10 mouse cellular contexts compared by ENCODE assay signal in the genomic region with DNA sequence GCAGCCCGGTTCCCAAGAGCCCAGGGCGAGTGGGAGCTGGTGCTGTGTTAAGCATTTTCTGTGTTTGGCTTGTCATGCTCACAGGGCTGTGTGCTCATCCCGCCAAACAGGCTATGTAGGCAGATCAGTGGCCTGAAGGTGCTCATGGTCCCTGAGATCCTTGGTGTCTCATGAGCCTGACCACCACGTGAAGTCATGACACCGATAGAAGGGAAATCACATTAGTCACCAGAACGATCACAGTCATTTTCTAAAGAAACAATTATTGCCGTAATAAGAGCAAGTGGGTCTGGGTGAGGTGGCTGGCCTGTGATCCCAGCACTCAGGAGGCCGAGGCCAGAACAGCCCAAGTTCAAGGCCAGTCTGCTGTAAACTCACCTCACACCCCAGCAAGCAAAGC. TPM values are rescaled to one million over a fixed set of nuclear protein-coding genes. Genes with fewer than 3 reads are reported as not detected.
DNase-seq lines count a peak whose midpoint lies in the region; ATAC-seq and TF ChIP-seq lines count a peak whose summit lies in the region.
"Had no signal": no experiment of that assay in that cellular context is flagged by ENCODE, and none has a peak within 500 bp of the region (broad histone marks: within the 10 kb centered on the region; RNA-seq: fewer than 3 reads in every experiment).

No protein-coding gene starts in this region.

- no peaks in the 10 kb centered on the region for H3K27me3 ChIP-seq in embryonic facial prominence, embryonic 14.5 days (replicated peaks; ENCODE audit: control insufficient read depth, insufficient read depth, low read length)
- H3K27me3 ChIP-seq in intestine, embryonic 14.5 days (replicated peaks; ENCODE audit: control insufficient read depth, insufficient read depth, low read length), result no peaks in the 10 kb centered on the region
- H3K27me3 ChIP-seq in neural tube, embryonic 12.5 days (replicated peaks), result no peaks in the 10 kb centered on the region

- peaks cover 22% of the 10 kb centered on the region for H3K36me3 ChIP-seq in embryonic facial prominence, embryonic 14.5 days (ENCODE audit: control insufficient read depth, insufficient read depth, low read length)
- peaks cover 27% of the 10 kb centered on the region for H3K36me3 ChIP-seq in intestine, embryonic 14.5 days (ENCODE audit: control insufficient read depth, insufficient read depth, low read length)
- peaks cover 18% of the 10 kb centered on the region for H3K36me3 ChIP-seq in neural tube, embryonic 12.5 days

- peak overlapping the region; percentile 86 for H3K27ac ChIP-seq in left cerebral cortex, adult 2 months
- H3K27ac ChIP-seq in embryonic facial prominence, embryonic 14.5 days (replicated peaks; ENCODE audit: low read depth, low read length), result peak overlapping the region; percentile 72
- H3K27ac ChIP-seq in intestine, embryonic 14.5 days (ENCODE audit: low read depth), result peak overlapping the region; percentile 83
- peak overlapping the region; percentile 3; the same call in 1 of the 2 replicates for H3K27ac ChIP-seq in neural tube, embryonic 12.5 days

- H3K4me3 ChIP-seq in left cerebral cortex, adult 2 months, result no peak overlapping the region
- no peak overlapping the region for H3K4me3 ChIP-seq in embryonic facial prominence, embryonic 14.5 days (ENCODE audit: low read depth, low read length)
- H3K4me3 ChIP-seq in intestine, embryonic 14.5 days (ENCODE audit: low read depth, low read length), result no peak overlapping the region
- no peak overlapping the region for H3K4me3 ChIP-seq in neural tube, embryonic 12.5 days

- no peak for ATAC-seq in embryonic facial prominence, embryonic 14.5 days (ENCODE audit: low read depth)
- no peak for ATAC-seq in intestine, embryonic 14.5 days (replicated peaks; ENCODE audit: low FRiP score, low TSS enrichment, low read depth)
- ATAC-seq in neural tube, embryonic 12.5 days (ENCODE audit: low FRiP score, low read depth), result no peak

- no peak for DNase-seq in left cerebral cortex, adult 2 months (ENCODE audit: extremely low spot score in 1 of 2, low spot score in 2 of 2)
- DNase-seq in left cerebral cortex, adult 18-20 months (ENCODE audit: low spot score in 2 of 2), result no peak
- no peak for DNase-seq in embryonic facial prominence, embryonic 14.5 days (ENCODE audit: low spot score)
- DNase-seq in intestine, embryonic 14.5 days (ENCODE audit: low spot score), result no peak
- no peak for DNase-seq in layer of hippocampus, adult 8-10 months (ENCODE audit: low spot score in 2 of 2)
- no peak for DNase-seq in spleen, postnatal 14 days (ENCODE audit: low spot score in 2 of 2)
- DNase-seq in left cerebral cortex, postnatal 10 days (ENCODE audit: extremely low spot score in 1 of 2, low spot score in 2 of 2), result no peak
- DNase-seq: layer of hippocampus, postnatal 36 days; thymus, postnatal 36 days had no signal

- no peak overlapping the region for H3K9ac ChIP-seq in embryonic facial prominence, embryonic 14.5 days (ENCODE audit: low read depth, low read length)
- no peak overlapping the region for H3K9ac ChIP-seq in intestine, embryonic 14.5 days (ENCODE audit: low read length)
- H3K9ac ChIP-seq in neural tube, embryonic 12.5 days, result no peak overlapping the region

- intact Hi-C loops in left cerebral cortex, adult 2 months (cut with DNase I), result no loop called here
- intact Hi-C loops in left cerebral cortex, postnatal 10 days (cut with DNase I), result no loop called here

- no peak for TF ChIP-seq CTCF in left cerebral cortex, adult 2 months (IDR thresholded peaks at IDR 0.05)

- WGBS in embryonic facial prominence, embryonic 14.5 days, result 63% methylated on average over 8 of the region's 8 CpGs
- 45% methylated on average over 8 of the region's 8 CpGs for WGBS in intestine, embryonic 14.5 days
- WGBS in neural tube, embryonic 12.5 days, result 46% methylated on average over 8 of the region's 8 CpGs

- H3K9me3 ChIP-seq in embryonic facial prominence, embryonic 14.5 days (ENCODE audit: control insufficient read depth, low read length), result no peaks in the 10 kb centered on the region
- H3K9me3 ChIP-seq in intestine, embryonic 14.5 days (ENCODE audit: control insufficient read depth, low read length), result no peaks in the 10 kb centered on the region
- H3K9me3 ChIP-seq in neural tube, embryonic 12.5 days, result no peaks in the 10 kb centered on the region

- H3K4me1 ChIP-seq in embryonic facial prominence, embryonic 14.5 days (ENCODE audit: control insufficient read depth, insufficient read depth, low read length), result peaks cover 14% of the 10 kb centered on the region
- H3K4me1 ChIP-seq in intestine, embryonic 14.5 days (replicated peaks; ENCODE audit: control insufficient read depth, insufficient read depth, low read length), result peaks cover 33% of the 10 kb centered on the region
- H3K4me1 ChIP-seq in neural tube, embryonic 12.5 days, result peaks cover 30% of the 10 kb centered on the region

- H3K4me2 ChIP-seq in embryonic facial prominence, embryonic 14.5 days (ENCODE audit: low read depth, low read length), result no peak overlapping the region
- no peak overlapping the region for H3K4me2 ChIP-seq in intestine, embryonic 14.5 days (ENCODE audit: low read length)
- no peak overlapping the region for H3K4me2 ChIP-seq in neural tube, embryonic 12.5 days (replicated peaks)

RNA-seq across cellular contexts. Expression of a gene that starts 31.5 kb away (rescaled TPM):
- 10 to 100 TPM; 24.4 to 31.4 TPM for total RNA-seq in left cerebral cortex, adult 2 months (2021)
- total RNA-seq in left cerebral cortex, adult 18-20 months (2021), result 10 to 100 TPM; 29.6 to 35.3 TPM
- 38.4 and 39.0 TPM in 2 replicates for polyA plus RNA-seq in embryonic facial prominence, embryonic 14.5 days (2014; fragmentation: Nextera tagmentation; extraction: Ambion mirVana)
- polyA plus RNA-seq in intestine, embryonic 14.5 days (2014; fragmentation: Nextera tagmentation; extraction: Ambion mirVana), result 22.3 and 25.2 TPM in 2 replicates
- 39.6 and 40.3 TPM in 2 replicates for polyA plus RNA-seq in neural tube, embryonic 12.5 days (2016; fragmentation: Nextera tagmentation; extraction: Ambion mirVana)
- total RNA-seq in layer of hippocampus, adult 8-10 months (2022), result 10 to 100 TPM; 21.8 to 39.3 (median 32.1) TPM
- 10 to 100 TPM; 26.0 to 26.6 TPM for total RNA-seq in left cerebral cortex, postnatal 10 days (2021)

RNA-seq across cellular contexts. Expression of a gene that starts 53.9 kb away (rescaled TPM):
- 100 to 1,000 TPM; 110 to 129 TPM for total RNA-seq in left cerebral cortex, adult 2 months (2021)
- total RNA-seq in left cerebral cortex, adult 18-20 months (2021), result 100 to 1,000 TPM; 114 to 120 TPM
- polyA plus RNA-seq in embryonic facial prominence, embryonic 14.5 days (2014; fragmentation: Nextera tagmentation; extraction: Ambion mirVana), result 224 and 237 TPM in 2 replicates
- 259 and 272 TPM in 2 replicates for polyA plus RNA-seq in intestine, embryonic 14.5 days (2014; fragmentation: Nextera tagmentation; extraction: Ambion mirVana)
- polyA plus RNA-seq in neural tube, embryonic 12.5 days (2016; fragmentation: Nextera tagmentation; extraction: Ambion mirVana), result 108 and 122 TPM in 2 replicates
- total RNA-seq in layer of hippocampus, adult 8-10 months (2022), result 100 to 1,000 TPM; 120 to 150 (median 129) TPM
- 100 to 1,000 TPM; 145 to 166 TPM for total RNA-seq in left cerebral cortex, postnatal 10 days (2021)

RNA-seq across cellular contexts. Expression of a gene that starts 54.0 kb away (rescaled TPM):
- 10 to 100 TPM; 37.6 to 38.2 TPM for total RNA-seq in left cerebral cortex, adult 2 months (2021)
- total RNA-seq in left cerebral cortex, adult 18-20 months (2021), result 10 to 100 TPM; 38.7 to 44.6 TPM
- polyA plus RNA-seq in embryonic facial prominence, embryonic 14.5 days (2014; fragmentation: Nextera tagmentation; extraction: Ambion mirVana), result 9.2 and 10.9 TPM in 2 replicates
- 7.0 and 7.9 TPM in 2 replicates for polyA plus RNA-seq in intestine, embryonic 14.5 days (2014; fragmentation: Nextera tagmentation; extraction: Ambion mirVana)
- 17.8 and 22.3 TPM in 2 replicates for polyA plus RNA-seq in neural tube, embryonic 12.5 days (2016; fragmentation: Nextera tagmentation; extraction: Ambion mirVana)
- total RNA-seq in layer of hippocampus, adult 8-10 months (2022), result 10 to 100 TPM; 35.1 to 39.9 (median 38.6) TPM
- total RNA-seq in left cerebral cortex, postnatal 10 days (2021), result 10 to 100 TPM; 36.3 to 38.9 TPM

Comparison
In these comparisons a context has a peak if more than half of its experiments do, and no peak if none do; other contexts are left out.
1. H3K27ac ChIP-seq: peak in every context shown above with its lines; median percentile 86 in left cerebral cortex, adult 2 months; 83 in intestine, embryonic 14.5 days; 72 in embryonic facial prominence, embryonic 14.5 days; 3 in neural tube, embryonic 12.5 days.